Mouse (Mus musculus) CD8-positive naive resting alpha-beta T cell, adult 2 months (primary cell): Measurements from ENCODE around the gene Clip4.
"Not testable (repeated sequence)": the region's sequence is repeated elsewhere in the genome, so short reads cannot be mapped to it uniquely, and the experiment has no call there.

ENCODE experiments used
- DNase-seq, 2 experiments: peaks; one replicate each; pipeline ENCODE4 v3.0.0; 2022; ENCODE audit warnings: low read depth in 2 of 2, low spot score in 2 of 2

Clip4 gene

GRCm38 (mm10) chr17:71768173-71768572 is at the start of gene Clip4:
Gene Clip4, plus strand, starts transcription at chr17:71768473.
- not testable (repeated sequence) for DNase-seq

GRCm38 (mm10) chr17:71720434-71720833 is 47.8 kb upstream of the Clip4 start:
- DNase-seq: no peak

GRCm38 (mm10) chr17:71721019-71721418 is 47.3 kb upstream of the Clip4 start:
- DNase-seq: no peak

GRCm38 (mm10) chr17:71730655-71731054 is 37.6 kb upstream of the Clip4 start:
- no peak for DNase-seq

- no peak for DNase-seq
Observed at GRCm38 (mm10) chr17:71736442-71736841, 31.8 kb upstream of the Clip4 start.

GRCm38 (mm10) chr17:71742156-71742555 is 26.1 kb upstream of the Clip4 start:
- DNase-seq: no peak

- no peak for DNase-seq
Observed at GRCm38 (mm10) chr17:71742935-71743334, 25.3 kb upstream of the Clip4 start.

GRCm38 (mm10) chr17:71746114-71746513 is 22.2 kb upstream of the Clip4 start:
- no peak for DNase-seq

GRCm38 (mm10) chr17:71747561-71747960 is 20.7 kb upstream of the Clip4 start:
- DNase-seq: no peak

- DNase-seq: no peak
Observed at GRCm38 (mm10) chr17:71749616-71750168, 18.6 kb upstream of the Clip4 start.

GRCm38 (mm10) chr17:71752831-71753230 is 15.4 kb upstream of the Clip4 start, which contains the start of gene Pcare:
Gene Pcare, minus strand, starts transcription at chr17:71752894.
- no peak for DNase-seq

- no peak for DNase-seq
Observed at GRCm38 (mm10) chr17:71760536-71760935, 7.7 kb upstream of the Clip4 start.

- DNase-seq: no peak
Observed at GRCm38 (mm10) chr17:71769564-71769963, 1.3 kb downstream of the Clip4 start.

GRCm38 (mm10) chr17:71770696-71771095 is 2.4 kb downstream of the Clip4 start:
- no peak for DNase-seq

- no peak for DNase-seq
Observed at GRCm38 (mm10) chr17:71774173-71774572, 5.9 kb downstream of the Clip4 start.

- no peak for DNase-seq
Observed at GRCm38 (mm10) chr17:71775279-71775678, 7.0 kb downstream of the Clip4 start.

- DNase-seq: no peak
Observed at GRCm38 (mm10) chr17:71778696-71779095, 10.4 kb downstream of the Clip4 start.

- no peak for DNase-seq
Observed at GRCm38 (mm10) chr17:71780490-71780889, 12.2 kb downstream of the Clip4 start.

GRCm38 (mm10) chr17:71780945-71781344 is 12.7 kb downstream of the Clip4 start:
- DNase-seq: no peak

- DNase-seq: no peak
Observed at GRCm38 (mm10) chr17:71782242-71782698, 14.0 kb downstream of the Clip4 start.

- DNase-seq: no peak
Observed at GRCm38 (mm10) chr17:71782699-71783365, 14.6 kb downstream of the Clip4 start.

GRCm38 (mm10) chr17:71783366-71783735 is 15.1 kb downstream of the Clip4 start:
- DNase-seq: no peak

GRCm38 (mm10) chr17:71786456-71786855 is 18.2 kb downstream of the Clip4 start:
- DNase-seq: no peak
